In the genomic region with DNA sequence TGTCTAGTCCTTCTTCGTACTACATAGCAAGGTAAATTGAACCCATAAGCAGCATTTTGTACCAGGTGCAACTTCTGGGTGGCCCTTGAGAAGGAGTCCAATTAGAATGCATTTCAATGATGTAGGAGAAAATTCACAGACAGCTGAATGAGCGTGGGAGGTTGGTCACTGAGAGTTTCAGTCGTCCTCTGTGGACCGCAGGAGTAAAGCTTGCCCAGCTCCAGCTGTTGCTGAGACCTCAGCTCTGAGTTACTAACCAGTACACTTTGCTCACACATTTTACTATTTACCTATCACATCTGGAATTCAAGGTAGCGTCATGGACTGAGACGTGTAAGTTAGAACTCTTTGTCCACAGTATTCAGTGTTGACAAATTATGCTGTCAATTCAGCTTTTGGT, we compare ENCODE assay signal across 21 mouse cellular contexts. TPM values are rescaled to one million over a fixed set of nuclear protein-coding genes. Genes with fewer than 3 reads are reported as not detected.
DNase-seq lines count a peak whose midpoint lies in the region; ATAC-seq and TF ChIP-seq lines count a peak whose summit lies in the region.
"Had no signal": no experiment of that assay in that cellular context is flagged by ENCODE, and none has a peak within 500 bp of the region (broad histone marks: within the 10 kb centered on the region; RNA-seq: fewer than 3 reads in every experiment).

No protein-coding gene starts in this region.

- H3K4me3 ChIP-seq in embryonic facial prominence, embryonic 14.5 days (ENCODE audit: low read depth, low read length): no peak overlapping the region
- H3K4me3 ChIP-seq in embryonic facial prominence, embryonic 10.5 days: no peak overlapping the region
- H3K4me3 ChIP-seq in heart, adult 2 months: no peak overlapping the region
- no peak overlapping the region for H3K4me3 ChIP-seq in myocyte
- H3K4me3 ChIP-seq: embryonic facial prominence, embryonic 13.5 days; forebrain, embryonic 13.5 days; hindbrain, embryonic 12.5 days had no signal

- intact Hi-C loops in heart, adult 2 months (cut with DNase I): loop anchor here (5.0 kb wide), 1 partner anchor 42 kb away; a partner anchor contains a TSS
- intact Hi-C loops in heart, postnatal 10 days (cut with DNase I): no loop called here

- TF ChIP-seq EP300 in heart, adult 2 months (IDR thresholded peaks at IDR 0.05; ENCODE audit: insufficient read depth, low read depth, low read length): no peak

- peak; percentile 57; the same call in 1 of the 2 replicates for ATAC-seq in embryonic facial prominence, embryonic 14.5 days (ENCODE audit: low read depth)
- ATAC-seq: CD4-positive, CD25-positive, alpha-beta regulatory T cell, adult 4 months; forebrain, embryonic 13.5 days; forebrain, postnatal 0 days; hindbrain, embryonic 16.5 days; inflammation-experienced regulatory T-cells, adult 6 months; intestine, postnatal 0 days had no signal

- H3ac ChIP-seq in myocyte (ENCODE audit: control insufficient read depth, insufficient read length): no peak overlapping the region

- H3K79me2 ChIP-seq in heart, adult 2 months (replicated peaks; ENCODE audit: control insufficient read depth, insufficient read depth, low read length): no peaks in the 10 kb centered on the region
- H3K79me2 ChIP-seq in myocyte (ENCODE audit: control insufficient read depth, insufficient read depth): no peaks in the 10 kb centered on the region

- no peak overlapping the region for H3K27ac ChIP-seq in embryonic facial prominence, embryonic 14.5 days (replicated peaks; ENCODE audit: low read depth, low read length)
- H3K27ac ChIP-seq in embryonic facial prominence, embryonic 10.5 days (replicated peaks): no peak overlapping the region
- no peak overlapping the region for H3K27ac ChIP-seq in heart, adult 2 months
- H3K27ac ChIP-seq: embryonic facial prominence, embryonic 13.5 days; forebrain, embryonic 13.5 days; hindbrain, embryonic 12.5 days had no signal

- no peak for TF ChIP-seq CTCF in heart, adult 2 months (IDR thresholded peaks at IDR 0.05)

- peak; percentile 41 for DNase-seq in embryonic facial prominence, embryonic 14.5 days (ENCODE audit: low spot score)
- DNase-seq in embryonic facial prominence, embryonic 10.5 days (ENCODE audit: low spot score): no peak
- peak; percentile 23 to 33 for DNase-seq in heart, adult 2 months
- DNase-seq in heart, postnatal 4 days: no peak
- DNase-seq in heart, postnatal 10 days: peak; percentile 27 to 47
- no peak for DNase-seq in adrenal gland, postnatal 4 days (ENCODE audit: low spot score in 2 of 2)
- DNase-seq: adrenal gland, postnatal 10 days; B cell, adult 2 months; cerebellum, adult 11-12 months; cerebellum, adult 9-10 months; cerebellum, postnatal 25 days; forebrain, postnatal 0 days had no signal

- no peaks in the 10 kb centered on the region for H3K9me3 ChIP-seq in embryonic facial prominence, embryonic 14.5 days (ENCODE audit: control insufficient read depth, low read length)
- no peaks in the 10 kb centered on the region for H3K9me3 ChIP-seq in embryonic facial prominence, embryonic 10.5 days
- H3K9me3 ChIP-seq: embryonic facial prominence, embryonic 13.5 days; forebrain, embryonic 13.5 days; G1E; hindbrain, embryonic 12.5 days had no signal

- no peaks in the 10 kb centered on the region for H3K36me3 ChIP-seq in embryonic facial prominence, embryonic 14.5 days (ENCODE audit: control insufficient read depth, insufficient read depth, low read length)
- H3K36me3 ChIP-seq in embryonic facial prominence, embryonic 10.5 days (replicated peaks): no peaks in the 10 kb centered on the region
- peaks cover 4% of the 10 kb centered on the region for H3K36me3 ChIP-seq in heart, adult 2 months (ENCODE audit: control insufficient read depth, insufficient read depth, low read length)
- H3K36me3 ChIP-seq in myocyte (ENCODE audit: control insufficient read depth, insufficient read depth): no peaks in the 10 kb centered on the region
- H3K36me3 ChIP-seq: embryonic facial prominence, embryonic 13.5 days; G1E; hindbrain, embryonic 12.5 days had no signal

- no peaks in the 10 kb centered on the region for H3K27me3 ChIP-seq in embryonic facial prominence, embryonic 14.5 days (replicated peaks; ENCODE audit: control insufficient read depth, insufficient read depth, low read length)
- no peaks in the 10 kb centered on the region for H3K27me3 ChIP-seq in embryonic facial prominence, embryonic 10.5 days (replicated peaks; ENCODE audit: low read depth, poor library complexity, severe bottlenecking)
- no peaks in the 10 kb centered on the region for H3K27me3 ChIP-seq in heart, adult 2 months (ENCODE audit: control insufficient read depth, insufficient read depth, low read length)
- H3K27me3 ChIP-seq in myocyte (ENCODE audit: control insufficient read depth, insufficient read depth, insufficient read length): no peaks in the 10 kb centered on the region
- H3K27me3 ChIP-seq: embryonic facial prominence, embryonic 13.5 days; forebrain, embryonic 13.5 days; hindbrain, embryonic 12.5 days had no signal

- no peak overlapping the region for H3K9ac ChIP-seq in embryonic facial prominence, embryonic 14.5 days (ENCODE audit: low read depth, low read length)
- H3K9ac ChIP-seq in heart, adult 2 months (ENCODE audit: low read depth, low read length): no peak overlapping the region
- H3K9ac ChIP-seq: embryonic facial prominence, embryonic 13.5 days; forebrain, embryonic 13.5 days; forebrain, postnatal 0 days; hindbrain, embryonic 12.5 days had no signal

- WGBS in embryonic facial prominence, embryonic 14.5 days: 48% methylated on average over 6 of the region's 6 CpGs
- 83% methylated on average over 6 of the region's 6 CpGs for WGBS in embryonic facial prominence, embryonic 10.5 days
- WGBS in heart, adult 2 months: 59% methylated on average over 6 of the region's 6 CpGs

- TF ChIP-seq POLR2A in heart, adult 2 months (IDR thresholded peaks at IDR 0.05; ENCODE audit: insufficient read depth, low read depth, low read length): no peak
- TF ChIP-seq POLR2A in myocyte (IDR thresholded peaks at IDR 0.05; ENCODE audit: insufficient read length, low read depth): no peak

- no peaks in the 10 kb centered on the region for H3K4me1 ChIP-seq in embryonic facial prominence, embryonic 14.5 days (ENCODE audit: control insufficient read depth, insufficient read depth, low read length)
- H3K4me1 ChIP-seq in embryonic facial prominence, embryonic 10.5 days: no peaks in the 10 kb centered on the region
- H3K4me1 ChIP-seq in heart, adult 2 months (ENCODE audit: control insufficient read depth, insufficient read depth, low read length): peaks cover 9% of the 10 kb centered on the region
- H3K4me1 ChIP-seq: embryonic facial prominence, embryonic 13.5 days; forebrain, embryonic 13.5 days; hindbrain, embryonic 12.5 days had no signal

- H3K4me2 ChIP-seq in embryonic facial prominence, embryonic 14.5 days (ENCODE audit: low read depth, low read length): no peak overlapping the region
- peak overlapping the region; percentile 10 for H3K4me2 ChIP-seq in myocyte (ENCODE audit: low read depth)
- H3K4me2 ChIP-seq: embryonic facial prominence, embryonic 13.5 days; forebrain, embryonic 13.5 days; hindbrain, embryonic 12.5 days had no signal

TF ChIP-seq in myocyte, 11 proteins besides CTCF, POLR2A, EP300 and RAD21:
- TF ChIP-seq MYOG (IDR thresholded peaks at IDR 0.05; ENCODE audit: control insufficient read depth in 1 of 3, insufficient read depth in 1 of 3, insufficient read length in 2 of 3, low read depth in 2 of 3): no peak
- peak in 2 of 3 experiments; percentile 16 to 31 for TF ChIP-seq MYOD1 (IDR thresholded peaks at IDR 0.05; ENCODE audit: control insufficient read depth in 1 of 3, insufficient read length in 2 of 3, low read depth in 2 of 3)
TF ChIP-seq in myocyte: peak in this region for 1.

RNA-seq across cellular contexts. Expression of a gene that starts 43.9 kb away (rescaled TPM):
- 38.5 and 45.2 TPM in 2 replicates for polyA plus RNA-seq in embryonic facial prominence, embryonic 14.5 days (2014; fragmentation: Nextera tagmentation; extraction: Ambion mirVana)
- 17.3 and 18.1 TPM in 2 replicates for polyA plus RNA-seq in embryonic facial prominence, embryonic 10.5 days (2016; fragmentation: Nextera tagmentation; extraction: Ambion mirVana)
- 10 to 100 TPM; 21.7 to 25.5 TPM for total RNA-seq in heart, adult 2 months (2021)
- 17.2 and 19.5 TPM in 2 replicates for polyA plus RNA-seq in heart, adult 2 months (2012; rRNA removed)
- total RNA-seq in heart, postnatal 4 days (2021): 10 to 100 TPM; 18.5 to 22.7 TPM
- 10 to 100 TPM; 25.8 to 26.9 TPM for total RNA-seq in heart, postnatal 10 days (2021)
- polyA plus RNA-seq in myocyte (2012; fragmentation: generic; extraction: Trizol): 13.8 TPM
- 10 to 100 TPM; 20.5 to 25.1 TPM for total RNA-seq in adrenal gland, postnatal 4 days (2021)
- polyA plus RNA-seq: G1E had no signal

Comparison
In these comparisons a context has a peak if more than half of its experiments do, and no peak if none do; other contexts are left out.
1. DNase-seq: peak in embryonic facial prominence, embryonic 14.5 days (single experiment), heart, adult 2 months (2 of 2) and heart, postnatal 10 days (2 of 2); none in embryonic facial prominence, embryonic 10.5 days (single experiment), heart, postnatal 4 days (single experiment) and adrenal gland, postnatal 4 days (0 of 2).